24 mouse cellular contexts compared by ENCODE assay signal in the genomic region with DNA sequence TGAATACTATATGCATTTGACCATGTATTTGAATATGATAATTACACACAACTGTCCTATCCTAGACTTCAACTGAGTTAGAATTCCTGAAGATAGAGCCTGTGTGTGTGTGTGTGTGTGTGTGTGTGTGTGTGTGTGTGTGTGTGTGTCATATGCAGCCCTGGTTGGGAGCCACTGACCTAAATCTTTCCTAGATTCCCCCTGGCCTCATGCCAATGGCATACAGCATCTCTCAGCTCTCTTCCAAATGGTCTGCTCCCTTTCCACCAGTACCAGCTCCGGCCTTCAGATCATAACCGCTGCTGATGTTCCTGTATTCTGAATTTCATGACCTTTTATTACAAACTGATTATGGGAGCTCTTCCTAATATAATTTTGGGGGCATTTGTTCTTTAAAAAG. TPM values are rescaled to one million over a fixed set of nuclear protein-coding genes. Genes with fewer than 3 reads are reported as not detected.
A peak's percentile ranks its signal among the peaks of the same experiment; 100 is the strongest.
DNase-seq lines count a peak whose midpoint lies in the region.
"Had no signal": no experiment of that assay in that cellular context is flagged by ENCODE, and none has a peak within 500 bp of the region (broad histone marks: within the 10 kb centered on the region; RNA-seq: fewer than 3 reads in every experiment).

No protein-coding gene starts in this region.

- DNase-seq in adrenal gland, postnatal 10 days = peak; percentile 11
- DNase-seq in adrenal gland, postnatal 25 days = no peak
- peak; percentile 35 for DNase-seq in cerebellum, adult 9-11 months
- DNase-seq in cerebellum, adult 11 months = no peak
- DNase-seq in brain, adult 2 months (ENCODE audit: low read depth, low spot score) = peak; percentile 44
- peak; percentile 54 to 62 for DNase-seq in cerebellum, postnatal 36 days
- DNase-seq in heart, embryonic 10.5 days (ENCODE audit: low spot score) = no peak
- DNase-seq in spleen, postnatal 36 days (ENCODE audit: low spot score in 2 of 2) = no peak
- DNase-seq: adrenal gland, postnatal 36 days; B cell, adult 2 months; embryo, embryonic 11 days; gastrocnemius, postnatal 36 days; heart, adult 11 months; heart, postnatal 14 days; kidney, adult 2 months had no signal

- H3K4me3 ChIP-seq in heart, embryonic 10.5 days = no peak overlapping the region
- H3K4me3 ChIP-seq: embryonic facial prominence, embryonic 15.5 days; erythroblast, embryonic 14.5 days; forebrain, embryonic 10.5 days; heart, embryonic 15.5 days; hindbrain, embryonic 13.5 days had no signal

- no peak overlapping the region for H3K27ac ChIP-seq in heart, embryonic 10.5 days
- H3K27ac ChIP-seq: embryonic facial prominence, embryonic 15.5 days; forebrain, embryonic 10.5 days; heart, embryonic 15.5 days; hindbrain, embryonic 13.5 days had no signal

- H3K36me3 ChIP-seq in heart, embryonic 10.5 days = no peaks in the 10 kb centered on the region
- H3K36me3 ChIP-seq: embryonic facial prominence, embryonic 15.5 days; G1E; heart, embryonic 15.5 days; hindbrain, embryonic 13.5 days had no signal

- peaks cover 5% of the 10 kb centered on the region; the same call in 1 of the 2 replicates for H3K4me1 ChIP-seq in heart, embryonic 10.5 days
- H3K4me1 ChIP-seq: embryonic facial prominence, embryonic 15.5 days; hindbrain, embryonic 13.5 days had no signal

- H3K9me3 ChIP-seq in heart, embryonic 10.5 days = no peaks in the 10 kb centered on the region
- H3K9me3 ChIP-seq: embryonic facial prominence, embryonic 15.5 days; forebrain, embryonic 10.5 days; G1E; heart, embryonic 15.5 days; hindbrain, embryonic 13.5 days had no signal

- H3K27me3 ChIP-seq in heart, embryonic 10.5 days (ENCODE audit: insufficient read depth, poor library complexity, severe bottlenecking) = peaks cover 10% of the 10 kb centered on the region; the same call in 1 of the 2 replicates
- H3K27me3 ChIP-seq: hindbrain, embryonic 13.5 days had no signal

- 99% methylated on average over 2 of the region's 2 CpGs for WGBS in heart, embryonic 10.5 days

RNA-seq across cellular contexts. Expression of a gene that starts 8.4 kb away (rescaled TPM):
- 1 to 10 TPM; 5.2 to 6.0 TPM for total RNA-seq in adrenal gland, postnatal 10 days (2021)
- total RNA-seq in adrenal gland, postnatal 25 days (2021) = 5.4 and 6.4 TPM in 2 replicates
- 1.5 and 2.2 TPM in 2 replicates for polyA plus RNA-seq in heart, embryonic 10.5 days (2016; fragmentation: Nextera tagmentation; extraction: Ambion mirVana)
- total RNA-seq: common myeloid progenitor, adult 5-6 weeks; hematopoietic stem cell, adult 5-6 weeks had no signal
- polyA plus RNA-seq: CD4-positive, CD25-positive, alpha-beta regulatory T cell, adult 4 months; G1E had no signal

RNA-seq across cellular contexts. Expression of a gene that starts 58.7 kb away (rescaled TPM):
- 10 to 100 TPM; 22.6 to 27.0 TPM for total RNA-seq in adrenal gland, postnatal 10 days (2021)
- total RNA-seq in adrenal gland, postnatal 25 days (2021) = 15.1 and 21.7 TPM in 2 replicates
- 33.7 and 49.0 TPM in 2 replicates for polyA plus RNA-seq in heart, embryonic 10.5 days (2016; fragmentation: Nextera tagmentation; extraction: Ambion mirVana)
- total RNA-seq: G1E had no signal
- polyA plus RNA-seq: CD4-positive, CD25-positive, alpha-beta regulatory T cell, adult 4 months; G1E had no signal

Comparison
In these comparisons a context has a peak if more than half of its experiments do, and no peak if none do; other contexts are left out.
1. DNase-seq: peak in adrenal gland, postnatal 10 days (single experiment), cerebellum, adult 9-11 months (single experiment), brain, adult 2 months (single experiment) and cerebellum, postnatal 36 days (2 of 2); none in adrenal gland, postnatal 25 days (single experiment), cerebellum, adult 11 months (single experiment), heart, embryonic 10.5 days (single experiment) and spleen, postnatal 36 days (0 of 2).